Mouse (Mus musculus) heart, postnatal 0 days (tissue): ENCODE data around the gene Nucks1.

ENCODE experiments used
- CTCF ChIP-seq: IDR thresholded peaks from 2 replicates; pipeline ENCODE4 v1.5.1; 2016; ENCODE audit warnings: antibody characterized with exemption, control low read depth, low read depth
- EP300 ChIP-seq: IDR thresholded peaks from 2 replicates; pipeline ENCODE4 v1.6.1; 2016; ENCODE audit warnings: antibody characterized with exemption, low read depth

DNA sequence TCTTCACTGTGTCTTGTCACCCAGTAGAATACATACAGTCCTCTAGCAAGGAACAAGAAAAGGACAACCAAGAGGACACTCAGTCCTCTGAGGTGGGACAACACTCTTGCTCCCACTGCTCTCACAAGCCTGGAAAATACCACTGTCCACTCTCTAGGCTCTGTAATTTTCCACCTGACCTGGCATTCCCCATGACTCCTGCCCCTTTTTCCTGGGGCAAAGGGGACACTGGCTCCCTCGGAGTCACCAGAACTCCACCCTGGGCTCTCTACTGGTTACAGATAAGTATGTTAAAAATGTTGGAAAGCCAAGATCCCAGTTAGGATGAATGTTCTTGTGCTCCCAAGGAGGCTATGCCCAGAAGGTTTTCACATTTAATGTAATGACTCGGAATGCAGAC lies 50.7 kb downstream of the Nucks1 start:
- TF ChIP-seq CTCF (no peak), EP300 (no peak)
